Mouse (Mus musculus): ENCODE data around the gene Mybpc3. TPM values are rescaled to one million over a fixed set of nuclear protein-coding genes. Genes with fewer than 3 reads are reported as not detected.

The Mybpc3 gene
- polyA plus RNA-seq, 1 experiment from 2014 or later = 0.05 TPM

DNA sequence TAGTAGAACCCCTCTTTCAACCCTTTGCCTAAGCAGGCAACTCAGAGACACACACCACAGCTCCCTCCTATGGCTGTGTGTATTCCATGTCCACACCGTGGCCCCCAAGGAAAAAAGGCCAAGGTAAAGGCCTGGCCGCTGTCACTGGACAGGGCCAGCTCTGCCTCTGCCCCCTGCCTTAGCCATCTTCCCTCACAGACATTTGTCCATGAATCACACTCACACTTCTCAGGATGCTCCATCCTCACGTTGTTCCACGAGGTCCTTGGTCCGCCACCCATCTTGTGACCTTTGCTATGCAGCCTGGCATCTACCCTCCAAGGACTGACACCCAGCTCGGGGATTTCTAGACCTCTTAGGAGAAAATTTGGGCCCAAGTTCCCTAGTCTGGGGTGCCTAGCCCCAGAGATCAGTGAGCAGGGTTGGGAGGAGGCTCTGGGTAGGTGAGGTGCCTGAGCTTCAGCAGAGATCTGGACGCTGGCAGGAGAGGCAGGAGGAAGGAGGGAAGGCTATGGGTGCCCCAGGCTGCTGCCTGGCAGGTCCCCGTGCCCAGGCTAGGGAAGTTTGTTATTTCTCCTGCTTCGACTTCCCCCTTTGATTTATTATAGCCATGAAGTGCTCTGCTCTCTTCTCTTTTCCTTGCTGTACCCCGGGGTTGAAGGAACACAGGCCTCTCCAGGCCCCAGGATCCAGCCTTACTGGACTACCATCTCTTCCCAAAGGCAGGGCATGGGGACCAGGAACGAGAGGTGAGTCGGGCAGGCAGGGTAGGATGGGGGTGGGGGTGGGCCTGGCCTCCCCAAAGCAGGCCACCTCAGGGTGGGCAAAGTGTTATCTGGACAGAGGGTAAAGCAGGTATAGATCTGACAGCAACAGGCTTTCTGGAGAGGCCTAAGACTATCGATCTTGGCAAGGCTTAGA is 35.9 kb upstream of the Mybpc3 start, which contains the start of gene Spi1:
Gene Spi1 (plus strand): TSS at position 616 of the 921 bp plus-strand sequence.
- H3K36me3 ChIP-seq (replicated peaks) = no peaks in the 10 kb centered on the region
- H3K4me3 ChIP-seq = no peak within 1 kb of the TSS
- no peak within 1 kb of the TSS for H3K4me2 ChIP-seq
- no peak for ATAC-seq (replicated peaks)
- no peaks in the 10 kb centered on the region for H3K9me3 ChIP-seq
- WGBS = 83% methylated on average over 13 of the region's 13 CpGs
- no peak within 1 kb of the TSS for H3K9ac ChIP-seq
- no peak within 1 kb of the TSS for H3K27ac ChIP-seq
- no peaks in the 10 kb centered on the region for H3K27me3 ChIP-seq (replicated peaks)
- H3K4me1 ChIP-seq = peaks cover 6% of the 10 kb centered on the region

DNA sequence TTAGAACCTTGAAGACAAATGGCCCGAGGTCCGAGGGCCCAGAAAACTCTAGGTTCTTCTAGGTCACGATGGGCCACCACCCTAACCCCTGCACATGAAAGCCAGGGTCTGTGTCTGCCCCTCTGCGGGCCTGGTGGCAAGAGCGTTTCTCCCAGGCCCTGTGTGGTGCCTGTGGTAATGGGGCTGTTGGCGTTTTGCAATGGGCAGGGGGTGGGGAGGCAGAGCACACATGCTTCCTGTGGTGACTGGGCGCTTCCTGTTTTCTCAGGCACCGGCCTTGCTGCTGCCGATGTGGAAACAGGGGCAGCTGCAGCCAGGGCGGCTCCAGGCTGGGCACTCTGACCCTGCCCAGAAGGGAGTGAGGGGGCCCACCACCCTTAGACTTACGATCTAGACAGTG is 35.1 kb upstream of the Mybpc3 start:
- H3K27ac ChIP-seq = no peak overlapping the region
- peaks cover 6% of the 10 kb centered on the region for H3K4me1 ChIP-seq
- no peaks in the 10 kb centered on the region for H3K27me3 ChIP-seq (replicated peaks)
- no peak overlapping the region for H3K9ac ChIP-seq
- no peak overlapping the region for H3K4me2 ChIP-seq
- no peak overlapping the region for H3K4me3 ChIP-seq
- 73% methylated on average over 11 of the region's 11 CpGs for WGBS
- no peaks in the 10 kb centered on the region for H3K9me3 ChIP-seq
- ATAC-seq (replicated peaks) = no peak
- H3K36me3 ChIP-seq (replicated peaks) = no peaks in the 10 kb centered on the region

DNA sequence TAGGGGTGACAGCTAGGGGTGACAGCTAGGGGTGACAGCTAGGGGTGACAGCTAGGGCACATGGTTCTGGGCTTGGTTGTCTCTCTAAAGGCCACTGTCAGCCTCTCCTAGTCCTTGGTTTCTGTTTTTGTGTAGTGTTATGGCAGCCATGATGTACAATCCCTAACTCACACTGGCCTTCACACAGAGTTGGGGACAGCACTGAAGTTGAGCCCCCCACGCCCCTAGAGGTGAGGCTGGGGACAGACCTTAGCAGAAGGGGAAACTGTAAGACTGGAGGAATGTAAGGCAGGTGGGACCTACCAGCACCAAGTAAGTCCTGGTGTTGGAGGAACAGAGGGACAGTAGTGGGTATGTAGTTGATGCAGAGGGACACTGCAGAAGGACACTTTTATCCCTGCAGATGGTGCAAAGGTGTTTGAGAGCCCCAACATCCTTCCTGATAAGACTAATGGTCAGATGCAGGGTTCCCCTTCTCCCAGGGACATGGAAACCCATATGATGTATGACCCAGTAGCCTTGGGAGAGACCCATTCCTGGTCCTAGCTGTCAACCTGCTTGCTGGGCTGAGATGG is 34.5 kb upstream of the Mybpc3 start:
- no peak overlapping the region for H3K9ac ChIP-seq
- no peaks in the 10 kb centered on the region for H3K9me3 ChIP-seq
- no peaks in the 10 kb centered on the region for H3K36me3 ChIP-seq (replicated peaks)
- no peak overlapping the region for H3K4me2 ChIP-seq
- no peak overlapping the region for H3K4me3 ChIP-seq
- ATAC-seq (replicated peaks) = no peak
- no peaks in the 10 kb centered on the region for H3K27me3 ChIP-seq (replicated peaks)
- H3K4me1 ChIP-seq = peaks cover 6% of the 10 kb centered on the region
- WGBS = 43% methylated on average over 1 of the region's 1 CpGs
- no peak overlapping the region for H3K27ac ChIP-seq

DNA sequence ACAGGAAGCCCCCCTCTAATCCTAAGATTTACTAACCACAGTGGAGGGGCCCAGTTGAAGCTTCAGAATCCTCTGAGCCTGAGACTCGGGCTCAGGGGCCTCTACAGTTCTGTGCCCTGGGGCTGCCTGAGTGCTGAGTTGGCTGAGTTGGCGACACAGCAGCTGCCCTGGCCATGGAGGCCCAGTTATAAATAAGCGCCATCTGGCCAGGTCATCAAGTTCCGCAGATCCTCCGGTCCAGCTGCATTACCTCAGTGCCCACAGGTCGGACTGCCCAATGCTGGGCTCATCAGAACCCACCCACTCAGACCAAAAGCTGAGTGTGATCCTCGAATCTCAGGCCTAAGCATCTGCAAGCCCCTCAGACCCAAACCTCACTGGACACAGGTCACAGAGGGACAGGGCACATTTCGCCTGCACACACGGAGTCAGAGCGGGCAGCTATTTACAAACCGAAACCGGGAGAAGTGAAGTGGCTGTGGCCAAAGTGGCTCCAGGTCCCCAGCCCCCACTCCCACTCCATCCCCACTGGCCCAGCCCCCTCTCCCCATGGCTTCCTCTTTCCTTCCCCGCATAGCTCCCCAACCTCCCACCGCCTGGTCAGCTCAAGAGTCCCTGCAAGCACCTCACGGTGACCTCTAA is 33.6 kb upstream of the Mybpc3 start:
- Histone ChIP-seq H3K27ac (no peak overlapping the region), H3K4me3 (no peak overlapping the region), H3K4me2 (no peak overlapping the region), H3K9ac (no peak overlapping the region), H3K27me3 (replicated peaks) (no peaks in the 10 kb centered on the region), H3K4me1 (no peaks in the 10 kb centered on the region), H3K36me3 (replicated peaks) (no peaks in the 10 kb centered on the region), H3K9me3 (no peaks in the 10 kb centered on the region)
- WGBS = 83% methylated on average over 15 of the region's 15 CpGs
- ATAC-seq (replicated peaks) = no peak

DNA sequence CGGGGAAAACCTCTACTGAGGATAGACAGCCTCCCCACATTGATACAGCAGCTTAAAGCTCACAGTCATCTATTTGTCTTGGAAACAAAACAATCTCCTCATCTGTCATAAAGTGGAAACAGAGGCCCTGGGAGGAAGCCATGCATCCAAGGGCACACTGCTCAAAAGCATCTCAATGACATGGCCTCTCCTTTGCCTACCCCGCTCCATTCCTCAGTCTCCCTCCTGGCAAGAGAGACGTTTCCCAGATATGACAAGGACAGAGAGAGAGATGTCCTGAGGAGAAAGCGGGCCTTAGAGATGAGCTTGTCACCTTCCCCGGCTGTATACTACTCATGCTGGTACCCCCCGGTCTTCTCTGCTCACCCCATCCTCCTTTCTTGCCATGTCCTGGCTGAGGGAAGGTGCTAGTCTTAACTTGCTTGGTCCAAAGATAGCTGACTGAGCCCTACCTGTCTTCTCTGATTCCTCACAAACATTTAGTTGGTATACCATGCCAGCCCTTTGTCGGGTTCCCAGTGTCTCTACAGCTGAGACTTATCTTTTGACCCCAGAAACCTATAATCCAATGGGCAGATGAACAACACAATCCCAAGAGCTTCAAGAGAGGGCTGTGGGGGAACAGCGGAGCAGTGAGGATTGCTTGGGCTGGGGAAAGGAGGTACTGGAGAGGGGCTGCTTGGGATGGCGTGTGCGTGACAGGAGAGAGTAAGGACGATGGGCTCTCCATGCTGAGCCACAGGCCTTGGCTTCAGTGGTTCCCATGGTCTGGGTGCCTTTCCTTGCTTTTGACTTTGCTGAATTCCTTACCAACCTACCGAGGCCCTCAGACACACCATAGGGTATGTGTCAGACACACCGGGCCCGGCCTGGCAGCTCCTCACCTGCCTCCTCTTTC is 32.2 kb upstream of the Mybpc3 start:
- no peak overlapping the region for H3K9ac ChIP-seq
- no peaks in the 10 kb centered on the region for H3K36me3 ChIP-seq (replicated peaks)
- no peaks in the 10 kb centered on the region for H3K4me1 ChIP-seq
- H3K4me3 ChIP-seq = no peak overlapping the region
- H3K27me3 ChIP-seq (replicated peaks) = no peaks in the 10 kb centered on the region
- no peak overlapping the region for H3K27ac ChIP-seq
- no peak overlapping the region for H3K4me2 ChIP-seq
- ATAC-seq (replicated peaks) = no peak
- WGBS = 87% methylated on average over 14 of the region's 14 CpGs
- H3K9me3 ChIP-seq = no peaks in the 10 kb centered on the region

DNA sequence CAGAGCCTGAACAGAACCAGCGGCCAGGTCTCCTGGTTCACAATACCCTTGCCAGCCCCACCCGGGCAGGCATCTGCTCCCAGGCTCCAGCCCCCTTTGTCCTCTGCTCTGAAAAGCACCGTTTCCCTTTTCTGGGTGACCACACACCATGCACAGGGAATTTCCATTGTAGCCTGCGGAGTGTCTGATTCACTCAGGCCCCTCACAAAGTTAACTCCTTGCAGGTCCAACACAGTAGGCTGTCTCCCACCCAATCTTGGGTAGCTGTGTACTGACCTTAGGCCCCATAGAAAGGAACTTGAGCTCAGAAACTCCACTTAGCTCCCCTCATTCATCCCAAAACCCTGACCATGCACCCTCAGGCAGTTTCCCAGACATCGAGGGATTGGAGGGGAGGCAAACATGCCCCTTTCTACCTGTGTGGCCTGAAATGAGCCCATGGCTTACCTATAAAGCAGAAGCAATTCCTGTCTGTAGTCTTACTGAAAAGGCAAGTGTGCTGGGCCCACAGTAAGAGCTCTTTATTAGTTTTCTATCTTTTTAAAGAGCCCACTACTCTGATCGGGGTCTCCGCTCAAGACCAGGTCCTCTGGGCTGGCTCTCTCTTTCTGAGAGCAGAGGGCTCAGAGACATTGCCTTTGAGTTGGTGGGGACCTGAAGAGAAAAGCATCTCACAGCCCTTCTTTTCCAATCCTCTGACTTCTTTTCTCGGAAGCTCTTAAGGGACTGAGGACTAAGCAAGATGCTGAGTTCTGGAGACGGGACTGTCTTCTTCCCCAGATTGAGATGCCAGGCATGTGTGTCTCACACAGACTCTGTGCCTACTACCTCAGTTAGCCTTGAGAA is 31.3 kb upstream of the Mybpc3 start:
- 57% methylated on average over 9 of the region's 9 CpGs for WGBS
- ATAC-seq (replicated peaks) = no peak
- H3K4me2 ChIP-seq = no peak overlapping the region

DNA sequence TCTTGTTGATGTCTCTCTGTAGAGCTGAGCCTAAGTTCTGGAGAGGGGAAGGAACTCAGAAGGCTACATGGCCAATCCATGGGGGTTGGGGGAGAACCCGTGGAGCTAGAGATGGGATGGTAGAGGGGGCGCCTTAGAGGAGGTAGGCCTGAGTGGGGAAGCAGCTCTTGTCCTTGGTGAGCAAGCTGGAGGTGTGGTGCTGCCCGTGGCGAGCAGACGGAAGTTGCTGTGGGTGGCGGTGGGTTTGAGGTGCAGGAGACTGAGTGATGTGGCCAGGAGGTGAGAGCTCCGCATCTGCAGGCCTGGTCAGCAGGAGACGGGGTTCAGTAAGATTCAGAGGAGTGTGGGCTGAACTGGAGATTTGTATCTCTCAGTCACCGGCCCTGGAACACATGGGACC is 30.5 kb upstream of the Mybpc3 start:
- Histone ChIP-seq H3K27me3 (replicated peaks) (no peaks in the 10 kb centered on the region), H3K9ac (no peak overlapping the region), H3K27ac (no peak overlapping the region), H3K9me3 (no peaks in the 10 kb centered on the region), H3K36me3 (replicated peaks) (no peaks in the 10 kb centered on the region), H3K4me3 (no peak overlapping the region), H3K4me1 (no peaks in the 10 kb centered on the region), H3K4me2 (no peak overlapping the region)
- no peak for ATAC-seq (replicated peaks)
- 91% methylated on average over 9 of the region's 9 CpGs for WGBS

More for the DNA sequence above, 31.3 kb upstream of the Mybpc3 start:
- Histone ChIP-seq H3K36me3 (replicated peaks) (no peaks in the 10 kb centered on the region), H3K9me3 (no peaks in the 10 kb centered on the region), H3K27ac (no peak overlapping the region), H3K9ac (no peak overlapping the region), H3K4me1 (no peaks in the 10 kb centered on the region), H3K27me3 (replicated peaks) (no peaks in the 10 kb centered on the region), H3K4me3 (no peak overlapping the region)

DNA sequence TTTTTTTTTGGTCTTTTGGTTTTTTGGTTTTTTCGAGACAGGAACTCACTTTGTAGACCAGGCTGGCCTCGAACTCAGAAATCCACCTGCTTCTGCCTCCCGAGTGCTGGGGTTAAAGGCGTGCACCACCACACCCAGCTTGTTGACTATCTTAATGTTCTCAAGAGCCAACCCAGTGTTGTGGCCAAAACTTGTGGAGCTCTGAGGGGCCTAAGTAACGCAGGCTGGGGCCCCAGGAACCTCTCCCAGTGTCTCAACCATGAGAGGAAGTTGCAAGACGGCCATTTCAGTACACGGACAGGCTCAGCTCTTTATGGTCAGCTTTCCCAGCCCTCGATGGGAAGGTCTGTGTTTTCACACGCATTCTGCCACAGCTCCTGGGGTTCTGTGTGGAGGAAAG is 29.0 kb upstream of the Mybpc3 start:
- Histone ChIP-seq H3K4me1 (no peaks in the 10 kb centered on the region), H3K27ac (no peak overlapping the region), H3K4me3 (no peak overlapping the region), H3K27me3 (replicated peaks) (no peaks in the 10 kb centered on the region), H3K36me3 (replicated peaks) (no peaks in the 10 kb centered on the region), H3K9ac (no peak overlapping the region), H3K4me2 (no peak overlapping the region), H3K9me3 (no peaks in the 10 kb centered on the region)
- no peak for ATAC-seq (replicated peaks)
- 81% methylated on average over 9 of the region's 9 CpGs for WGBS

DNA sequence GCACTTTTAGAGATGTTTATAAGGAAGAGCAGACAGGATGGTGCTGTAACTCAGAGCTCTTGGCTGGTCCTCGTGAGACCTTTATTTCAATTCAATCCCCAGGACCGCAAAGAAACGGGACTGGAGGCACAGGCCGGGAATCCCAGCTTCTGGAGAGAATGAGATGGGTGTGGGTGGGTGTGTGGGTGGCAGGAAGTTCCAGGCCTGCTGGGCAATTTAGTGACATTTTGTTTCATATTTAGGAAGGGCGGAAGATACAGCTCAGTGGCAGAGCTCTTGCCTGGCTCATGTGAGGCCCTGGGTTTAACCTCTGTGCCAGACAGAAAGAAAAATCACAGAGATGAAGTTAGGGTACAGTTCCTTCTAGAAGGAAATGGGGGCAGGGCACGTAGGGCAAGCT is 27.7 kb upstream of the Mybpc3 start:
- Histone ChIP-seq H3K9ac (no peak overlapping the region), H3K27ac (no peak overlapping the region), H3K4me1 (no peaks in the 10 kb centered on the region), H3K9me3 (no peaks in the 10 kb centered on the region), H3K36me3 (replicated peaks) (no peaks in the 10 kb centered on the region), H3K4me2 (no peak overlapping the region), H3K4me3 (no peak overlapping the region), H3K27me3 (replicated peaks) (no peaks in the 10 kb centered on the region)
- no peak for ATAC-seq (replicated peaks)
- whole genome bisulfite sequencing = 81% methylated on average over 6 of the region's 6 CpGs

DNA sequence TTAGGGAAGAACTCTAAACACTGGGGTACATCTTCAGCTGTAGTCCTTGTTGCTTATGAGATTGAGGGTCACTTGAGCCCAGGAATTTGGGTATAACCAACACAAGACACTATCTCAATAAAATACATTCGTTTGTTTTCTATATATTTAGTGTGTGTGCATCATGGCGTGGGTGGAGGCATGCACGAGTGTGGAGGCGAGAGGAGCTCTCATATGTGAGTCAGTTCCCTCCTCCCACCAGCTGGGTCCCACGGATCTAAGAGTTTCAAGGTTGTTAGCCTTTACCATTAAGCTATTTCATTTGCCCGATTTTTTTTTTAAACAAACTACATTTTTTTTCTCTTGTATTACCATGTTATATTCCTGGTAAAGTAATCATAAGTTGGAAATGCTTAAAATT is 27.1 kb upstream of the Mybpc3 start:
- Histone ChIP-seq H3K4me1 (no peaks in the 10 kb centered on the region), H3K9ac (no peak overlapping the region), H3K4me3 (no peak overlapping the region), H3K27me3 (replicated peaks) (no peaks in the 10 kb centered on the region), H3K36me3 (replicated peaks) (no peaks in the 10 kb centered on the region), H3K27ac (no peak overlapping the region), H3K9me3 (no peaks in the 10 kb centered on the region), H3K4me2 (no peak overlapping the region)
- no peak for ATAC-seq (replicated peaks)
- WGBS = 81% methylated on average over 6 of the region's 6 CpGs

DNA sequence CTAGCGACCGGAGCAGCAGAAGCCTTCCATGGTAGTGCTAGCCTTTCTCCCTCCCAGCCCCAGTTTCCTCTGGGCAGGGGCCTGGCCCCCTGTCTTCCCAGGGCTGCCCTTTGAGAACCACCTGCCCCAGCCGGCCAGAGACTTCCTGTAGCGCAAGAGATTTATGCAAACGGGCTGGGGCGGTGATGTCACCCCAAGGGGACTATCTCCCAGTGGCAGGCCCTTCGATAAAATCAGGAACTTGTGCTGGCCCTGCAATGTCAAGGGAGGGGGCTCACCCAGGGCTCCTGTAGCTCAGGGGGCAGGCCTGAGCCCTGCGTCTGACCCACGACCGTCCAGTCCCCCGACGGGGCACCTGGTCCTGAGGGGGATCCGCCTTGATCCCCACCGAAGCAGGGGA is 21.4 kb upstream of the Mybpc3 start:
- no peak overlapping the region for H3K9ac ChIP-seq
- H3K27me3 ChIP-seq (replicated peaks) = no peaks in the 10 kb centered on the region
- H3K4me1 ChIP-seq = no peaks in the 10 kb centered on the region
- WGBS = 78% methylated on average over 14 of the region's 14 CpGs
- H3K4me2 ChIP-seq = no peak overlapping the region
- H3K4me3 ChIP-seq = no peak overlapping the region
- ATAC-seq (replicated peaks) = no peak
- no peaks in the 10 kb centered on the region for H3K36me3 ChIP-seq (replicated peaks)
- no peaks in the 10 kb centered on the region for H3K9me3 ChIP-seq
- H3K27ac ChIP-seq = no peak overlapping the region

Data from midbrain, embryonic 15.5 days (tissue).